Mouse (Mus musculus): Measurements from ENCODE around the gene Kpna6. TPM values are rescaled to one million over a fixed set of nuclear protein-coding genes. Genes with fewer than 3 reads are reported as not detected.

Kpna6 gene
- polyA plus RNA-seq, 1 experiment from 2014 or later, result 19.3 TPM

GRCm38 (mm10) chr4:129662255-129662813 lies 10.2 kb downstream of the Kpna6 start:
- no peak for ATAC-seq
- no peaks in the 10 kb centered on the region for H3K4me1 ChIP-seq (ENCODE audit: control insufficient read depth, insufficient read depth, low read length)
- no peaks in the 10 kb centered on the region for H3K9me3 ChIP-seq (replicated peaks; ENCODE audit: control insufficient read depth, low read length, poor library complexity, severe bottlenecking)
- no peak overlapping the region for H3K4me3 ChIP-seq (ENCODE audit: low read depth, low read length)
- no peaks in the 10 kb centered on the region for H3K27me3 ChIP-seq (ENCODE audit: control insufficient read depth, insufficient read depth, low read depth, low read length)
- WGBS, result 83% methylated on average over 3 of the region's 3 CpGs
- no peak overlapping the region for H3K4me2 ChIP-seq (ENCODE audit: low read length)
- H3K9ac ChIP-seq (ENCODE audit: low read depth, low read length), result no peak overlapping the region
- H3K36me3 ChIP-seq (ENCODE audit: control insufficient read depth, insufficient read depth, low read length), result peaks cover 5% of the 10 kb centered on the region
- H3K27ac ChIP-seq (ENCODE audit: low read length), result no peak overlapping the region

- ATAC-seq, result no peak
- 97% methylated on average over 3 of the region's 3 CpGs for WGBS
- no peaks in the 10 kb centered on the region for H3K27me3 ChIP-seq (ENCODE audit: control insufficient read depth, insufficient read depth, low read depth, low read length)
- no peak overlapping the region for H3K27ac ChIP-seq (ENCODE audit: low read length)
- peaks cover 10% of the 10 kb centered on the region for H3K36me3 ChIP-seq (ENCODE audit: control insufficient read depth, insufficient read depth, low read length)
- no peak overlapping the region for H3K4me2 ChIP-seq (ENCODE audit: low read length)
- H3K4me1 ChIP-seq (ENCODE audit: control insufficient read depth, insufficient read depth, low read length), result no peaks in the 10 kb centered on the region
- H3K9me3 ChIP-seq (replicated peaks; ENCODE audit: control insufficient read depth, low read length, poor library complexity, severe bottlenecking), result no peaks in the 10 kb centered on the region
- H3K9ac ChIP-seq (ENCODE audit: low read depth, low read length), result no peak overlapping the region
- no peak overlapping the region for H3K4me3 ChIP-seq (ENCODE audit: low read depth, low read length)
Measured at GRCm38 (mm10) chr4:129661584-129661983, 11.0 kb downstream of the Kpna6 start.

DNA sequence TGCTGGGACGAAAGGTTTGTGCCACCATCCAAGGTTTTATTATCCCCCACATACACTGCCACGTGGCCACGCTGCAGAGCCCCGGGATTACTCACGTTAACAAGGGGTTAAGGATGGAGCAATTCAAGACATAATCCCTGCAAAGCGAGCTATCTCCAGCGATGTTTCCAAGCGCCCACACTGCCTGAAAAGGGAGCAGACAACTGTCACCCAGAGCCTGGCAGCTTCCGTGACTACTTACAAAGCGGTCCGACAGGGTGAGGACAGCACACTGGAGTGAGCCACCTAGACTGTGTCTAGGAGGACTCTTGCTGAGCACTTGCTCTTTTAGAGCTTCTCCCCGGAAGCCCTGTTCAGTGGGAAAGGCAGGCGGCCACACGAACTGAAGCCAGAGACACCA lies 17.8 kb downstream of the Kpna6 start:
- Histone ChIP-seq H3K4me1 (ENCODE audit: control insufficient read depth, insufficient read depth, low read length) (no peaks in the 10 kb centered on the region), H3K36me3 (ENCODE audit: control insufficient read depth, insufficient read depth, low read length) (peaks cover 51% of the 10 kb centered on the region), H3K9me3 (replicated peaks; ENCODE audit: control insufficient read depth, low read length, poor library complexity, severe bottlenecking) (no peaks in the 10 kb centered on the region), H3K4me3 (ENCODE audit: low read depth, low read length) (no peak overlapping the region), H3K27ac (ENCODE audit: low read length) (no peak overlapping the region), H3K9ac (ENCODE audit: low read depth, low read length) (no peak overlapping the region), H3K27me3 (ENCODE audit: control insufficient read depth, insufficient read depth, low read depth, low read length) (no peaks in the 10 kb centered on the region), H3K4me2 (ENCODE audit: low read length) (no peak overlapping the region)
- ATAC-seq, result no peak
- WGBS, result 91% methylated on average over 14 of the region's 14 CpGs

DNA sequence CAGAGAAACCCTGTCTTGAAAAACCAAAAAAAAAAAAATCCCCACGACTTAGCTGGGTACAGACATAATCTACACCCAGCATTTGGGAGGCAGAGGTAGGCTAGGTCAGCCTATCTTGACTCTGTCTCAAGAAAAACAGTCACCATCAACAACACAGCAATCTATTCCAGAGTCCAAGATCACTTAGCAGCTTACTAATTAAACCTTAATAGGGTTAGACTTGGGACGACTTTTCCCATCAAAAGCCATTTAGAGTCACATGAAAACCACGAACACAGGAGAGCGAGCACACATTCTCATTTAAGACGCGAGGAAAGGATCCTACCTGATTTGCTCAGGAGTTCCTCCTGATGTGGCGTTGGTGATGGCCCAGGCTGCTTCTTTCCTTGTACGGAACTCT lies 22.2 kb downstream of the Kpna6 start:
- 97% methylated on average over 8 of the region's 8 CpGs for WGBS
- Histone ChIP-seq H3K27ac (ENCODE audit: low read length) (no peak overlapping the region), H3K27me3 (ENCODE audit: control insufficient read depth, insufficient read depth, low read depth, low read length) (no peaks in the 10 kb centered on the region), H3K4me2 (ENCODE audit: low read length) (no peak overlapping the region), H3K9ac (ENCODE audit: low read depth, low read length) (no peak overlapping the region), H3K4me1 (ENCODE audit: control insufficient read depth, insufficient read depth, low read length) (no peaks in the 10 kb centered on the region), H3K36me3 (ENCODE audit: control insufficient read depth, insufficient read depth, low read length) (peaks cover 62% of the 10 kb centered on the region), H3K9me3 (replicated peaks; ENCODE audit: control insufficient read depth, low read length, poor library complexity, severe bottlenecking) (no peaks in the 10 kb centered on the region), H3K4me3 (ENCODE audit: low read depth, low read length) (no peak overlapping the region)
- no peak for ATAC-seq

DNA sequence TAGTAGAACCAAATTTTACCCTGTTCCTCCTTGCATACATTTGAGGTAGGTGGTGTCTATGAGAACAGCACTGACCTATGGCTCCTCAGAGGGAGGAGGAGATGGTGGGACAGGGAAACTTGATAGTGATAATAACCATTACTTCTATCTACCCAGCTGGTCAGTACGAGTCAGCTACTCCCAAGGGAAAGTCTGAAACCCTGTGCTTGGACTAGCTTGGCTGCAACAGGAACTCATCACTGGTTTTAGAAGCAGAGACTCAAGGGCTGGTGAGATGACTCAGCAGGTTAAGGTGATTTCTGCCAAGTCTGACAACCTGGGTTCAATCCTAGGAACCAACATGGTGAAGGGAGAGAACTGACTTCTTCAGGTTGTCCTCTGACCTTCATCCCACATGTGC lies 23.9 kb downstream of the Kpna6 start:
- Histone ChIP-seq H3K4me1 (ENCODE audit: control insufficient read depth, insufficient read depth, low read length) (no peaks in the 10 kb centered on the region), H3K9ac (ENCODE audit: low read depth, low read length) (no peak overlapping the region), H3K4me3 (ENCODE audit: low read depth, low read length) (no peak overlapping the region), H3K36me3 (ENCODE audit: control insufficient read depth, insufficient read depth, low read length) (peaks cover 52% of the 10 kb centered on the region), H3K27ac (ENCODE audit: low read length) (no peak overlapping the region), H3K9me3 (replicated peaks; ENCODE audit: control insufficient read depth, low read length, poor library complexity, severe bottlenecking) (no peaks in the 10 kb centered on the region), H3K27me3 (ENCODE audit: control insufficient read depth, insufficient read depth, low read depth, low read length) (no peaks in the 10 kb centered on the region), H3K4me2 (ENCODE audit: low read length) (no peak overlapping the region)
- ATAC-seq, result no peak
- 86% methylated on average over 1 of the region's 1 CpGs for WGBS

- Histone ChIP-seq H3K4me1 (ENCODE audit: control insufficient read depth, insufficient read depth, low read length) (no peaks in the 10 kb centered on the region), H3K36me3 (ENCODE audit: control insufficient read depth, insufficient read depth, low read length) (peaks cover 35% of the 10 kb centered on the region), H3K4me2 (ENCODE audit: low read length) (no peak overlapping the region), H3K27me3 (ENCODE audit: control insufficient read depth, insufficient read depth, low read depth, low read length) (no peaks in the 10 kb centered on the region), H3K9me3 (replicated peaks; ENCODE audit: control insufficient read depth, low read length, poor library complexity, severe bottlenecking) (no peaks in the 10 kb centered on the region), H3K9ac (ENCODE audit: low read depth, low read length) (no peak overlapping the region), H3K4me3 (ENCODE audit: low read depth, low read length) (no peak overlapping the region), H3K27ac (ENCODE audit: low read length) (no peak overlapping the region)
- WGBS, result 97% methylated on average over 6 of the region's 6 CpGs
- no peak for ATAC-seq
Measured at GRCm38 (mm10) chr4:129645204-129645603, 27.4 kb downstream of the Kpna6 start.

DNA sequence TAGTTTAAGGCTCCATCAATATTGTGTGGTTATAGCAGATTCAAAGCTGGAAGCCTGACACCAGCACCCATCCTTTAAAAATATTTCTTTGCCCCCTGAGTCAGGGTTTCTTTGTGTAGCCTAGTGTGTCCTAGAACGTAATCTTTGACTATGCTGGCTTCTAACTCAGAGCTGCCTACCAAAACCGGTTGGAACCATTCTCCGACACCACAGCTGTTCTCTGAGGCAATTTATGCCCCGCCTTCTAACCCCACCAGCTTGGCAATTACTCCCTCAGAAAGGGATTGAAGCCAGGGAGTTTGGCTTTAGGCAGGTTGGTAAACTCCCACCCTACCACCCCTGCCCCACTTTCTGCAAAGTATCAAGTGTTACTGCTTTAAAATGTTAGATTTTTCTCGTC lies 30.8 kb downstream of the Kpna6 start:
- Histone ChIP-seq H3K27me3 (ENCODE audit: control insufficient read depth, insufficient read depth, low read depth, low read length) (no peaks in the 10 kb centered on the region), H3K4me2 (ENCODE audit: low read length) (no peak overlapping the region), H3K27ac (ENCODE audit: low read length) (no peak overlapping the region), H3K4me3 (ENCODE audit: low read depth, low read length) (no peak overlapping the region), H3K4me1 (ENCODE audit: control insufficient read depth, insufficient read depth, low read length) (peaks cover 20% of the 10 kb centered on the region), H3K9me3 (replicated peaks; ENCODE audit: control insufficient read depth, low read length, poor library complexity, severe bottlenecking) (no peaks in the 10 kb centered on the region), H3K36me3 (ENCODE audit: control insufficient read depth, insufficient read depth, low read length) (peaks cover 20% of the 10 kb centered on the region), H3K9ac (ENCODE audit: low read depth, low read length) (no peak overlapping the region)
- ATAC-seq, result no peak
- 68% methylated on average over 5 of the region's 5 CpGs for WGBS

GRCm38 (mm10) chr4:129640638-129641467 lies 31.7 kb downstream of the Kpna6 start, which contains the start of gene Txlna:
Gene Txlna, minus strand, starts transcription at chr4:129641065.
- Histone ChIP-seq H3K4me2 (ENCODE audit: low read length) (peak within 1 kb of the TSS; percentile 79), H3K4me1 (ENCODE audit: control insufficient read depth, insufficient read depth, low read length) (peaks cover 20% of the 10 kb centered on the region), H3K36me3 (ENCODE audit: control insufficient read depth, insufficient read depth, low read length) (peaks cover 16% of the 10 kb centered on the region), H3K9me3 (replicated peaks; ENCODE audit: control insufficient read depth, low read length, poor library complexity, severe bottlenecking) (no peaks in the 10 kb centered on the region), H3K9ac (ENCODE audit: low read depth, low read length) (peak within 1 kb of the TSS; percentile 71), H3K4me3 (ENCODE audit: low read depth, low read length) (peak within 1 kb of the TSS; percentile 67), H3K27me3 (ENCODE audit: control insufficient read depth, insufficient read depth, low read depth, low read length) (no peaks in the 10 kb centered on the region), H3K27ac (ENCODE audit: low read length) (peak within 1 kb of the TSS; percentile 94)
- ATAC-seq, result peak; percentile 97
- WGBS, result under 1% methylated on average over 59 of the region's 60 CpGs

GRCm38 (mm10) chr4:129640101-129640637 lies 32.4 kb downstream of the Kpna6 start:
- H3K27me3 ChIP-seq (ENCODE audit: control insufficient read depth, insufficient read depth, low read depth, low read length), result no peaks in the 10 kb centered on the region
- peaks cover 20% of the 10 kb centered on the region for H3K4me1 ChIP-seq (ENCODE audit: control insufficient read depth, insufficient read depth, low read length)
- H3K4me3 ChIP-seq (ENCODE audit: low read depth, low read length), result peak overlapping the region; percentile 67
- peak overlapping the region; percentile 71 for H3K9ac ChIP-seq (ENCODE audit: low read depth, low read length)
- no peaks in the 10 kb centered on the region for H3K9me3 ChIP-seq (replicated peaks; ENCODE audit: control insufficient read depth, low read length, poor library complexity, severe bottlenecking)
- no peak for ATAC-seq
- peak overlapping the region; percentile 94 for H3K27ac ChIP-seq (ENCODE audit: low read length)
- peak overlapping the region; percentile 79 for H3K4me2 ChIP-seq (ENCODE audit: low read length)
- peaks cover 12% of the 10 kb centered on the region for H3K36me3 ChIP-seq (ENCODE audit: control insufficient read depth, insufficient read depth, low read length)
- WGBS, result 2% methylated on average over 17 of the region's 17 CpGs
